Mouse (Mus musculus): ENCODE results near the gene Atp23. TPM values are rescaled to one million over a fixed set of nuclear protein-coding genes. Genes with fewer than 3 reads are reported as not detected.
A peak's percentile ranks its signal among the peaks of the same experiment; 100 is the strongest.

The Atp23 gene
- polyA plus RNA-seq (2015; fragmentation: Nextera tagmentation; extraction: Ambion mirVana): 16.5 and 18.4 TPM in 2 replicates

GRCm38 (mm10) chr10:126900821-126901487, at the start of gene Atp23:
TSS of gene Atp23 (minus strand) at chr10:126901355.
- Histone ChIP-seq H3K4me2 (replicated peaks; ENCODE audit: low read depth, low read length) (peak within 1 kb of the TSS; percentile 99), H3K27me3 (ENCODE audit: insufficient read depth, low read length) (no peaks in the 10 kb centered on the region), H3K36me3 (ENCODE audit: insufficient read depth, low read length) (peaks cover 6% of the 10 kb centered on the region; the same call in 1 of the 2 replicates), H3K4me3 (ENCODE audit: low read length) (peak within 1 kb of the TSS; percentile 85), H3K27ac (ENCODE audit: low read length) (peak within 1 kb of the TSS; percentile 78), H3K9ac (replicated peaks; ENCODE audit: low read length) (peak within 1 kb of the TSS; percentile 85), H3K4me1 (ENCODE audit: insufficient read depth, low read length) (peaks cover 14% of the 10 kb centered on the region), H3K9me3 (ENCODE audit: low read length) (no peaks in the 10 kb centered on the region)
- peak; percentile 88 for ATAC-seq (ENCODE audit: low FRiP score, low TSS enrichment)
- 0% methylated on average over 51 of the region's 56 CpGs for WGBS

- no peaks in the 10 kb centered on the region for H3K36me3 ChIP-seq (ENCODE audit: insufficient read depth, low read length)
- no peak for ATAC-seq (ENCODE audit: low FRiP score, low TSS enrichment)
- H3K4me3 ChIP-seq (ENCODE audit: low read length): no peak overlapping the region
- no peaks in the 10 kb centered on the region for H3K27me3 ChIP-seq (ENCODE audit: insufficient read depth, low read length)
- 0 out of 2 replicates have a peak, but pooled peaks cover 7% of the 10 kb centered on the region for H3K9me3 ChIP-seq (ENCODE audit: low read length)
- no peak overlapping the region for H3K9ac ChIP-seq (replicated peaks; ENCODE audit: low read length)
- 79% methylated on average over 4 of the region's 4 CpGs for WGBS
- peaks cover 8% of the 10 kb centered on the region for H3K4me1 ChIP-seq (ENCODE audit: insufficient read depth, low read length)
- H3K4me2 ChIP-seq (replicated peaks; ENCODE audit: low read depth, low read length): no peak overlapping the region
- no peak overlapping the region for H3K27ac ChIP-seq (ENCODE audit: low read length)
These were observed 49.4 kb upstream of the Atp23 start for GRCm38 (mm10) chr10:126950572-126950971.

GRCm38 (mm10) chr10:126949824-126950223, 48.7 kb upstream of the Atp23 start:
- no peak overlapping the region for H3K27ac ChIP-seq (ENCODE audit: low read length)
- no peak overlapping the region for H3K4me2 ChIP-seq (replicated peaks; ENCODE audit: low read depth, low read length)
- 0 out of 2 replicates have a peak, but pooled peaks have one; percentile 20 for ATAC-seq (ENCODE audit: low FRiP score, low TSS enrichment)
- H3K9ac ChIP-seq (replicated peaks; ENCODE audit: low read length): 0 out of 2 replicates have a peak overlapping the region, but pooled peaks have one; percentile 17
- H3K27me3 ChIP-seq (ENCODE audit: insufficient read depth, low read length): no peaks in the 10 kb centered on the region
- peaks cover 8% of the 10 kb centered on the region for H3K4me1 ChIP-seq (ENCODE audit: insufficient read depth, low read length)
- no peak overlapping the region for H3K4me3 ChIP-seq (ENCODE audit: low read length)
- H3K36me3 ChIP-seq (ENCODE audit: insufficient read depth, low read length): no peaks in the 10 kb centered on the region
- 27% methylated on average over 5 of the region's 5 CpGs for WGBS
- H3K9me3 ChIP-seq (ENCODE audit: low read length): 0 out of 2 replicates have a peak, but pooled peaks cover 7% of the 10 kb centered on the region

DNA sequence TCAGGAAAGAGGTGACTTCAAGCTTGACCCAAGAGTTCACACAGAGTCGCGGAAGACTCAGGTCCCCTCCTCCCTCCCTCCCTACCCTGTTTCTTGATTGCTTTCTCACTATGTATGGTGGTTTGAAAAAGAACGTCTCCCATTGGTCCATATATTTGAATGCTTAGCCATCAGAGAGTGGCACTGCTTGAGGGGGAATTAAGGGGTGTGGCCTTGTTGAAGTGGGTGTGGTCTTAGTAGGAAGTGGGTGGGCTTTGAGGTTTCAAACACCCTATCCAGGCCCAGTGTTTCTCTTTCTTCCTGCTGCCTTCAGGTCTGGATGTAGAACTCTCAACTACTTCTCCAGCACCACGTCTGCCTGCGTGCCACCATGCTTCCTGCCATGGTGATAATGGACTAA, 44.4 kb upstream of the Atp23 start:
- no peak for ATAC-seq (ENCODE audit: low FRiP score, low TSS enrichment)
- H3K9ac ChIP-seq (replicated peaks; ENCODE audit: low read length): no peak overlapping the region
- no peak overlapping the region for H3K4me3 ChIP-seq (ENCODE audit: low read length)
- H3K4me2 ChIP-seq (replicated peaks; ENCODE audit: low read depth, low read length): no peak overlapping the region
- WGBS: 86% methylated on average over 5 of the region's 5 CpGs
- H3K27ac ChIP-seq (ENCODE audit: low read length): no peak overlapping the region
- no peaks in the 10 kb centered on the region for H3K36me3 ChIP-seq (ENCODE audit: insufficient read depth, low read length)
- H3K4me1 ChIP-seq (ENCODE audit: insufficient read depth, low read length): peaks cover 8% of the 10 kb centered on the region
- no peaks in the 10 kb centered on the region for H3K27me3 ChIP-seq (ENCODE audit: insufficient read depth, low read length)
- H3K9me3 ChIP-seq (ENCODE audit: low read length): 0 out of 2 replicates have a peak, but pooled peaks cover 7% of the 10 kb centered on the region

DNA sequence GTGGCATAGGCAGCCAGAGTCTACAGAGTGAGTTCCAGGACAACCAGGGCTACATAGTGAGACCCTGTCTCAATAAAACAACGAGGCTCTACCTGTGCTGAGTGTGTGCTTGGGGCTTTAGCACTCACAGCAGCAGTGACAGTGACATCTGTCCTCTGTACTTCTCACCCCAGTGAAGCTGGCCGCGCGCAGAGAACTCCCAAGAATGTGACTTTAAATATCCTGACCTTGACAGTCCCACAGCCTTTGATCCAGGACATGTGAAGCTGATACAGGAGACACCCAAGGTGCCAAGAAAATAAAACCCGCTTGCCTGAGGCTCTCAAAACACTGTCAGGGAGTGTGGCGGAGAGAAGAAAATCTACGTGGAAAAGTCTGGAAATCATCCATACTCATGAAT, 39.8 kb upstream of the Atp23 start:
- Histone ChIP-seq H3K36me3 (ENCODE audit: insufficient read depth, low read length) (no peaks in the 10 kb centered on the region), H3K4me1 (ENCODE audit: insufficient read depth, low read length) (peaks cover 5% of the 10 kb centered on the region), H3K4me2 (replicated peaks; ENCODE audit: low read depth, low read length) (no peak overlapping the region), H3K27me3 (ENCODE audit: insufficient read depth, low read length) (no peaks in the 10 kb centered on the region), H3K9me3 (ENCODE audit: low read length) (peaks cover 10% of the 10 kb centered on the region), H3K4me3 (ENCODE audit: low read length) (no peak overlapping the region), H3K27ac (ENCODE audit: low read length) (no peak overlapping the region), H3K9ac (replicated peaks; ENCODE audit: low read length) (no peak overlapping the region)
- WGBS: 33% methylated on average over 7 of the region's 7 CpGs
- no peak for ATAC-seq (ENCODE audit: low FRiP score, low TSS enrichment)

DNA sequence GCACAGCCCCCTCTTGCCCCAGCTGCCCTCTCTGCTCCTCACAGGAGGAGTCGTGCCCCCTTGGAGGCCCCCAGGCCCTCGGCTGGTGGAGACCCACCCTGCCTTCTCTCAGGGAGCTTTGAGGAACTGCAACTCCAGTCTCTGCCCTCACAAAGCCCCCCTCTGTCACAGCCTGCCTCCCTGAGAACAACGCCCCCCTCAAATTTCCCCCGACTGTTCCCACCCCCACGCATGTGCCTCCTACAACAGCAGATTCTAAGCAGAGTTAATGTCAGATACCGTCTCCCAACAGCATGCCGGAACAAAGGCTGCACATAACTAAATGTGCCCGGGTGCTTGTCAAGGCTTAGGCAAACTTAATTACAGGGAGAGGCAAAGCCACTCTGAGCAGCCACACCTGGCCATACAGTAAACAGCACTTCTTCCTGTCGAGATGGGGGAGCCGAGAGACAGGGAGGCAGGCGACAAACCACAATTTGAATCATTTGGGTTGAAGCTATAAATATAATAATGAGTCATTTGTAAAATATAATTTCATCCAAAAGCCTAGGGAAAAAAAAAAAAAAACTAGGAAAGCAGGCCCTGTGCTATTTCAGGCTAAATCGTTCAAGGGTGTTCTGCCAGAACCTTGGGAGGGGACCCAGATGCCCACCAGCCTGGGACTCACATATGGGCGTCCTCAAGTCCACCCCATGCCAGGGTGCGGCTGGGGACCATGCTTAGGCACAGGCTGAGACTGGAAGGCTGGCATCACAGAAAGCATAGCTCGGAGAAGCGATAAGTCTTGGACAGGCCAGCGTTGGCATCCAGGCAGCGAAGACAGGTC, 34.6 kb upstream of the Atp23 start:
- no peak overlapping the region for H3K4me2 ChIP-seq (replicated peaks; ENCODE audit: low read depth, low read length)
- H3K4me1 ChIP-seq (ENCODE audit: insufficient read depth, low read length): peaks cover 29% of the 10 kb centered on the region
- peak overlapping the region; percentile 78 for H3K27ac ChIP-seq (ENCODE audit: low read length)
- peaks cover 10% of the 10 kb centered on the region for H3K9me3 ChIP-seq (ENCODE audit: low read length)
- ATAC-seq (ENCODE audit: low FRiP score, low TSS enrichment): peak; percentile 17; the same call in 1 of the 2 replicates
- H3K9ac ChIP-seq (replicated peaks; ENCODE audit: low read length): peak overlapping the region; percentile 43
- 39% methylated on average over 17 of the region's 18 CpGs for WGBS
- H3K4me3 ChIP-seq (ENCODE audit: low read length): no peak overlapping the region
- H3K27me3 ChIP-seq (ENCODE audit: insufficient read depth, low read length): no peaks in the 10 kb centered on the region
- H3K36me3 ChIP-seq (ENCODE audit: insufficient read depth, low read length): no peaks in the 10 kb centered on the region

- Histone ChIP-seq H3K27me3 (ENCODE audit: insufficient read depth, low read length) (no peaks in the 10 kb centered on the region), H3K9me3 (ENCODE audit: low read length) (peaks cover 10% of the 10 kb centered on the region), H3K4me2 (replicated peaks; ENCODE audit: low read depth, low read length) (no peak overlapping the region), H3K9ac (replicated peaks; ENCODE audit: low read length) (peak overlapping the region; percentile 43), H3K27ac (ENCODE audit: low read length) (peak overlapping the region; percentile 78), H3K4me1 (ENCODE audit: insufficient read depth, low read length) (peaks cover 36% of the 10 kb centered on the region), H3K36me3 (ENCODE audit: insufficient read depth, low read length) (no peaks in the 10 kb centered on the region), H3K4me3 (ENCODE audit: low read length) (no peak overlapping the region)
- ATAC-seq (ENCODE audit: low FRiP score, low TSS enrichment): no peak
- 44% methylated on average over 8 of the region's 8 CpGs for WGBS
These were observed 34.0 kb upstream of the Atp23 start for GRCm38 (mm10) chr10:126935121-126935520.

DNA sequence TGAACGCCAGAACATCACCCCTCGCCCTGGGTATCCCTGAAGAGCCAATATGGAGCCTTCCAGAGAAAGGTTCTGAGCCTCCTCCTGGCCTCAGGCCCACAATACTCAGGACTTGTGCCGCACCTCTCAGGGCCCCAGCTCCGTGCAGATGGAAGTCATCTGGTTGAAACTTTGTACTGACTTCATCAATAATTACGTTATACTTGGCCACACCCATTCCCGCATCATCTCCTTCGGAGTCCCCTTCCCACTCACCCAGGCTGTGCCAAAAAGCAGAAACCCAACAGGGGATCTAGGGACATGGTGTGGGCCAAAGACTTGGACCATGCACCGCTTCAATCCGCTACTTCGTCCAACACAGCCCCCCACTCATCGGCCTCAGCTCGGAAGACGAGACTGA, 33.4 kb upstream of the Atp23 start:
- WGBS: 87% methylated on average over 13 of the region's 13 CpGs
- Histone ChIP-seq H3K36me3 (ENCODE audit: insufficient read depth, low read length) (no peaks in the 10 kb centered on the region), H3K4me1 (ENCODE audit: insufficient read depth, low read length) (peaks cover 41% of the 10 kb centered on the region), H3K27me3 (ENCODE audit: insufficient read depth, low read length) (no peaks in the 10 kb centered on the region), H3K4me2 (replicated peaks; ENCODE audit: low read depth, low read length) (no peak overlapping the region), H3K9me3 (ENCODE audit: low read length) (peaks cover 10% of the 10 kb centered on the region), H3K27ac (ENCODE audit: low read length) (no peak overlapping the region), H3K4me3 (ENCODE audit: low read length) (no peak overlapping the region), H3K9ac (replicated peaks; ENCODE audit: low read length) (no peak overlapping the region)
- no peak for ATAC-seq (ENCODE audit: low FRiP score, low TSS enrichment)

GRCm38 (mm10) chr10:126931760-126932139, 30.6 kb upstream of the Atp23 start:
- peak overlapping the region; percentile 13 for H3K9ac ChIP-seq (replicated peaks; ENCODE audit: low read length)
- no peak for ATAC-seq (ENCODE audit: low FRiP score, low TSS enrichment)

More at GRCm38 (mm10) chr10:126931760-126932139, 30.6 kb upstream of the Atp23 start:
- Histone ChIP-seq H3K27ac (ENCODE audit: low read length) (peak overlapping the region; percentile 92), H3K4me1 (ENCODE audit: insufficient read depth, low read length) (peaks cover 64% of the 10 kb centered on the region), H3K27me3 (ENCODE audit: insufficient read depth, low read length) (no peaks in the 10 kb centered on the region), H3K9me3 (ENCODE audit: low read length) (no peaks in the 10 kb centered on the region), H3K36me3 (ENCODE audit: insufficient read depth, low read length) (no peaks in the 10 kb centered on the region), H3K4me3 (ENCODE audit: low read length) (no peak overlapping the region), H3K4me2 (replicated peaks; ENCODE audit: low read depth, low read length) (no peak overlapping the region)

Data from kidney, embryonic 16.5 days (tissue).